Mouse (Mus musculus): ENCODE data around the gene Ccr7.

Ccr7 gene

GRCm38 (mm10) chr11:99094911-99095676 is 59.8 kb downstream of the Ccr7 start:
- peak; percentile 57 for DNase-seq (ENCODE audit: extremely low read depth, insufficient read length, low spot score)

Measured in 3134 (cell line).